Mouse (Mus musculus): ENCODE data around the gene Nosip. TPM values are rescaled to one million over a fixed set of nuclear protein-coding genes. Genes with fewer than 3 reads are reported as not detected.

Nosip gene
- polyA plus RNA-seq, 1 experiment from 2014 or later = 65.9 TPM

DNA sequence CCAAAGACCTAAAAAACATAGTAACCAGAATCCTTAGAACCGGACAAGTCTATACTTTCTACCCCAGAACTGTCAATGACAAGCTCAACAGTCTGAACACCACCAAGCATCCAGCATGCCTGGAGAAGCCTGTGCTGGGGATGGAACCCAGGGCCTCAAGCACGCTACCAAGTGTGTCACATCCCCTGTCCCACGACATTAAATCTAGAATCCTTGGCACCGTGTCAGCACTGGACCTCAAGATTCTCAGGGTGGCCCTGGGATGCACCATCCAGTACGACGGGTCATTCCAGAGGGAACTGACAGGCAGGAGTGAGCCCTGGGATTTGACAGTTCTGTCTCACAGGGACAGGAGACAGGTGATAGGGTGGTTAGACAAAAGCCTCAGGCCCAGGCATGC, 32.2 kb upstream of the Nosip start:
- no peak overlapping the region for H3K27ac ChIP-seq (replicated peaks; ENCODE audit: low read depth, low read length)
- H3K4me1 ChIP-seq (ENCODE audit: control insufficient read depth, insufficient read depth, low read length) = peaks cover 6% of the 10 kb centered on the region; the same call in 1 of the 2 replicates
- no peak overlapping the region for H3K4me3 ChIP-seq (replicated peaks; ENCODE audit: low read depth, low read length)
- 94% methylated on average over 6 of the region's 6 CpGs for WGBS
- H3K4me2 ChIP-seq (ENCODE audit: low read length) = no peak overlapping the region
- no peak for DNase-seq
- no peak overlapping the region for H3K9ac ChIP-seq (replicated peaks; ENCODE audit: low read length)
- H3K27me3 ChIP-seq (ENCODE audit: control insufficient read depth, insufficient read depth, low read length) = no peaks in the 10 kb centered on the region
- H3K9me3 ChIP-seq (ENCODE audit: control insufficient read depth, low read length) = no peaks in the 10 kb centered on the region
- ATAC-seq (ENCODE audit: low FRiP score, low TSS enrichment) = no peak
- H3K36me3 ChIP-seq (ENCODE audit: control insufficient read depth, insufficient read depth, low read length) = peaks cover 85% of the 10 kb centered on the region

DNA sequence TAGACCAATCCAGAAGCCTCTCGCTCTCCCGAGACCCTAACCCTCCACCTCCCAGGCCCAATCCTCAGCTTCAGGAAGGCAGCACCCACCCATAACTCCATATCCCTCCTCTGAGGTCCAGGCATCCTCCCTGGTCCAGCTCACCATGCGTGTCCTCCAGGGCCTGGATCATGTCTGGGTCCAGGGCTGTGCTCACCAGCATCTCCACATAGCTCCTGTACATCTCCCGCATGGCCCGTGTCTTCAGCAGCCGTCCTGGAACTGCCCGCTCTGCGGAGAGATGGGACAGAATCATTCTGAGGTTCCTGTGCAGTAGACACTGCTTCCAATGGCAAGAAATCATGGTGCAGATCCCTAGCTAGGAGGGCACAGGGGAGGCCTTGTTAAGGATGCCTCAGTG, 31.4 kb upstream of the Nosip start:
- Histone ChIP-seq H3K9ac (replicated peaks; ENCODE audit: low read length) (no peak overlapping the region), H3K4me2 (ENCODE audit: low read length) (no peak overlapping the region), H3K4me3 (replicated peaks; ENCODE audit: low read depth, low read length) (no peak overlapping the region), H3K36me3 (ENCODE audit: control insufficient read depth, insufficient read depth, low read length) (peaks cover 93% of the 10 kb centered on the region), H3K9me3 (ENCODE audit: control insufficient read depth, low read length) (no peaks in the 10 kb centered on the region), H3K27ac (replicated peaks; ENCODE audit: low read depth, low read length) (no peak overlapping the region), H3K4me1 (ENCODE audit: control insufficient read depth, insufficient read depth, low read length) (peaks cover 6% of the 10 kb centered on the region; the same call in 1 of the 2 replicates), H3K27me3 (ENCODE audit: control insufficient read depth, insufficient read depth, low read length) (no peaks in the 10 kb centered on the region)
- DNase-seq = no peak
- no peak for ATAC-seq (ENCODE audit: low FRiP score, low TSS enrichment)
- 97% methylated on average over 8 of the region's 8 CpGs for WGBS

DNA sequence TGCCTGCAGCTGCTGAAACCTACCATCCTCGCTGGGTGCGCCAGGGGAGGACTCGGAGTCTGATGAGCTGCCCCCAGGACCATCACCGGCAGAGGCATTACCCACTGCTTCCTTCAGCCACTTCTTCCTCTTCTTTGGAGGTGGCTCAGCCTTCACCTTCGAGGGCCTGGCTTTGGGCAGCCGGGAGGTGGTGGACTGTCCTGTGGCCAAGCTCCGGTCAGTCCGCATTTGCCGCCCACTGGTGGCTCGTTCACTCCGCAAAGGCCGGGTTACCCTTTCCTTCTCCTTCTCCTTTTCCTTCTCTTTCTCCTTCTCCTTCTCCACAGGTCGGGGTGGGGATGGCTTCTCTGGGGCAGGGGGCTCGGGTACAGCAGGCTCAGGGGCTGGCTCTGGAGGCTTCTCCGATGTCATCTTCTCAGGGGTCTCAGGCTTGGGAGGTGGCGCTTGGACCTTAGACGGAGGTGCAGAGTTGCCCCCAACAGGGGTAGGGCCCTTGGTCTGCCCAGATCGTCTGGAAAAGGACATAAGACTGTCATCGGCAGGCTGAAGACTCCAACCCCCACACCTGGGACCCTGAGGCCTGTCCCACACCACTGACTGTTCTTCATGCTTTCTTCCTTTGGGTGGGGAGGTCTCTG, 28.4 kb upstream of the Nosip start:
- ATAC-seq (ENCODE audit: low FRiP score, low TSS enrichment) (no peak), DNase-seq (no peak)
- H3K27me3 ChIP-seq (ENCODE audit: control insufficient read depth, insufficient read depth, low read length) = no peaks in the 10 kb centered on the region
- H3K9me3 ChIP-seq (ENCODE audit: control insufficient read depth, low read length) = no peaks in the 10 kb centered on the region
- no peak overlapping the region for H3K4me2 ChIP-seq (ENCODE audit: low read length)
- no peak overlapping the region for H3K9ac ChIP-seq (replicated peaks; ENCODE audit: low read length)
- WGBS = 94% methylated on average over 19 of the region's 19 CpGs
- peaks cover 97% of the 10 kb centered on the region for H3K36me3 ChIP-seq (ENCODE audit: control insufficient read depth, insufficient read depth, low read length)
- no peak overlapping the region for H3K27ac ChIP-seq (replicated peaks; ENCODE audit: low read depth, low read length)
- H3K4me1 ChIP-seq (ENCODE audit: control insufficient read depth, insufficient read depth, low read length) = no peaks in the 10 kb centered on the region
- H3K4me3 ChIP-seq (replicated peaks; ENCODE audit: low read depth, low read length) = no peak overlapping the region

DNA sequence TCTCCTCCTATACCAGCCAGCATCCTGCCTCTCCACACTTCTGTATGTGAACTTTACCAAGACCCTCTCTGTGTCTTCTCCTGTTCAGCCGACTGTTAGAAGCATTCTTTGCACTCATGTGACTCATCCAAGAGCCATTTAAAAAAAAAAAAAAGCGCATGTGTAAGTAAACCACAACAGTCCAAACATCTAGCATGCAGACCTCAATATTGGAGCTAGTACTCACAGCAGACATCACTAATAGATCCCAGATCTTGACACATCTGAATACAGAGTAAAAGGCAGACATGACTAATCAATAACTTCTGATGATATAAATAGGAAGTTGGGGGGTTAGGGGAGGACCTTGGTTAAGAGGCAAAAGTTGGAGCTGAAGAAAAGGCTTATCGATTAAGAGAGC, 26.6 kb upstream of the Nosip start:
- ATAC-seq (ENCODE audit: low FRiP score, low TSS enrichment) (no peak), DNase-seq (no peak)
- Histone ChIP-seq H3K9me3 (ENCODE audit: control insufficient read depth, low read length) (no peaks in the 10 kb centered on the region), H3K4me1 (ENCODE audit: control insufficient read depth, insufficient read depth, low read length) (no peaks in the 10 kb centered on the region), H3K36me3 (ENCODE audit: control insufficient read depth, insufficient read depth, low read length) (peaks cover 97% of the 10 kb centered on the region), H3K27ac (replicated peaks; ENCODE audit: low read depth, low read length) (no peak overlapping the region), H3K9ac (replicated peaks; ENCODE audit: low read length) (no peak overlapping the region), H3K27me3 (ENCODE audit: control insufficient read depth, insufficient read depth, low read length) (no peaks in the 10 kb centered on the region), H3K4me3 (replicated peaks; ENCODE audit: low read depth, low read length) (no peak overlapping the region), H3K4me2 (ENCODE audit: low read length) (no peak overlapping the region)
- 95% methylated on average over 3 of the region's 3 CpGs for WGBS

DNA sequence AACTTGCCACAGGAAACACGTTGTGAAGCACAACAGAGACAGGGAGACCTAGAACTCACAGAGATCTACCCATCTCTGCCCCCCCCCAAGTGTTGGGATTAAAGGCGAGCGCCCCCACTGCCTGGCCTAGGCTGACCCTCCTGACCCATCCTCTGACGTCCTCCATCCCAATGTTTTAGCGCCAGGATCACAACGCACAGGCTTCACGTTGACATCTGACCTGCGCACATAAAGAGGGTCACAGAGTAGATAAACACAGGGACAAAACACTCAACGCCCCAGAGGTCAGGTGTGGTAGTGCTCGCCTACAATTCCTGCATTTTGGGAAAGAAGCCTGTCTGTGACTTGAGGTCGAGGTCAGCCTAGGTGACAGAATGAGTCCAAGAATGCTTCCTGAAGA, 25.5 kb upstream of the Nosip start:
- whole genome bisulfite sequencing = 93% methylated on average over 11 of the region's 11 CpGs
- Histone ChIP-seq H3K9ac (replicated peaks; ENCODE audit: low read length) (no peak overlapping the region), H3K27me3 (ENCODE audit: control insufficient read depth, insufficient read depth, low read length) (no peaks in the 10 kb centered on the region), H3K9me3 (ENCODE audit: control insufficient read depth, low read length) (no peaks in the 10 kb centered on the region), H3K4me3 (replicated peaks; ENCODE audit: low read depth, low read length) (no peak overlapping the region), H3K4me2 (ENCODE audit: low read length) (no peak overlapping the region), H3K4me1 (ENCODE audit: control insufficient read depth, insufficient read depth, low read length) (no peaks in the 10 kb centered on the region), H3K27ac (replicated peaks; ENCODE audit: low read depth, low read length) (no peak overlapping the region), H3K36me3 (ENCODE audit: control insufficient read depth, insufficient read depth, low read length) (peaks cover 97% of the 10 kb centered on the region)
- no peak for DNase-seq
- ATAC-seq (ENCODE audit: low FRiP score, low TSS enrichment) = no peak

DNA sequence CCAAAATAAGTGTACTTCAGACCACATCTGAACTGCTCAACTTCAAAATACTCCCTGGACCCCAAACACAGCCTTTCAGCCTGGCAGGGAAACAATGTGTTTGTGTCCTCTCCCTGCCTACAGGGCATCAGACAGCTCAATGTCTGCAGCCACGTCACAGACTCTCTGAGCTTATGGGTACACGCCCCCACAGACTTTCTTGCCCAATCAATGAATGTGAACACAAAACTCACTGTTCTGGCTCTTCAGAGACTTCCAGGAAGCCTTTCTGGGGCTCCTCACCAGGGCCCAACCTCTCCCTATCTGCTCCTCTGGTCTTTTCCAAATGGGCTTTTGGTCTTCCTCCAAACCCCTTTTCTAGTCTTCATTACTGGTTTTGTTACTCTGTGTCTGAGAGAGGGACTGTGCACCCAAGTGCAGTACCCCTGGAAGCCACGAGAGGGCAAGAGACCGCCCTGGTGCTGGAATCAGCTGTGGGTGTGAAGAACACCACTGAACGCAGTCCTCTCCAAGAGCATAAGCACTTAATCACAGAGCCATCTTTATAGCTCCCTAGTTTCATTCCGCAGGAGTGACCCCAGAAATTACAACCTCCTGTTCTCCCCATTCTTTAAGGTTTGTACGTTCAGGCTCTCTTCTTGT, 24.4 kb upstream of the Nosip start:
- no peaks in the 10 kb centered on the region for H3K9me3 ChIP-seq (ENCODE audit: control insufficient read depth, low read length)
- no peak overlapping the region for H3K4me3 ChIP-seq (replicated peaks; ENCODE audit: low read depth, low read length)
- no peaks in the 10 kb centered on the region for H3K4me1 ChIP-seq (ENCODE audit: control insufficient read depth, insufficient read depth, low read length)
- DNase-seq = peak; percentile 60
- no peak overlapping the region for H3K9ac ChIP-seq (replicated peaks; ENCODE audit: low read length)
- peaks cover 97% of the 10 kb centered on the region for H3K36me3 ChIP-seq (ENCODE audit: control insufficient read depth, insufficient read depth, low read length)
- H3K4me2 ChIP-seq (ENCODE audit: low read length) = no peak overlapping the region
- WGBS = 77% methylated on average over 7 of the region's 7 CpGs
- no peaks in the 10 kb centered on the region for H3K27me3 ChIP-seq (ENCODE audit: control insufficient read depth, insufficient read depth, low read length)
- no peak overlapping the region for H3K27ac ChIP-seq (replicated peaks; ENCODE audit: low read depth, low read length)
- no peak for ATAC-seq (ENCODE audit: low FRiP score, low TSS enrichment)

DNA sequence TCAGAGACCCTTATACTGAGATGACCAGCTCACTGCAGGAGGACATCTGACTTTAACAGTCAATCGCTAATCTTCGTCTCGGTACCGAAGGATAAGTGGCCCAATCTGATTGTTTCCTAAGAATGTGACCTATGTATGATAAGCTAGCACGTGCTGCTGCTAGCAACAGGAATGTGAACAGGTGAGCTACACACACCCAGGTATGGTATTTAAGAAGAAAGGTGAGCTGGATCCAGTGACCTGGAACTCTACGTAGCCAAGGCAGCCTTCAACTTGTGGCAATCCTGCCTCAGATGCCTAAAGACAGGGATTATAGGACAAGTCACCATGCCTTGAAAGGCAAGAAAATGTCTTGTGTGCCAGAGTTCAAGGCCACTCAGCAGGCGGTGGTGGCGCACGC, 23.8 kb upstream of the Nosip start:
- H3K27ac ChIP-seq (replicated peaks; ENCODE audit: low read depth, low read length) = no peak overlapping the region
- no peaks in the 10 kb centered on the region for H3K4me1 ChIP-seq (ENCODE audit: control insufficient read depth, insufficient read depth, low read length)
- H3K9me3 ChIP-seq (ENCODE audit: control insufficient read depth, low read length) = no peaks in the 10 kb centered on the region
- no peak overlapping the region for H3K4me3 ChIP-seq (replicated peaks; ENCODE audit: low read depth, low read length)
- no peak overlapping the region for H3K9ac ChIP-seq (replicated peaks; ENCODE audit: low read length)
- ATAC-seq (ENCODE audit: low FRiP score, low TSS enrichment) (no peak), DNase-seq (no peak)
- 97% methylated on average over 9 of the region's 9 CpGs for WGBS
- H3K4me2 ChIP-seq (ENCODE audit: low read length) = no peak overlapping the region
- no peaks in the 10 kb centered on the region for H3K27me3 ChIP-seq (ENCODE audit: control insufficient read depth, insufficient read depth, low read length)
- H3K36me3 ChIP-seq (ENCODE audit: control insufficient read depth, insufficient read depth, low read length) = peaks cover 97% of the 10 kb centered on the region

DNA sequence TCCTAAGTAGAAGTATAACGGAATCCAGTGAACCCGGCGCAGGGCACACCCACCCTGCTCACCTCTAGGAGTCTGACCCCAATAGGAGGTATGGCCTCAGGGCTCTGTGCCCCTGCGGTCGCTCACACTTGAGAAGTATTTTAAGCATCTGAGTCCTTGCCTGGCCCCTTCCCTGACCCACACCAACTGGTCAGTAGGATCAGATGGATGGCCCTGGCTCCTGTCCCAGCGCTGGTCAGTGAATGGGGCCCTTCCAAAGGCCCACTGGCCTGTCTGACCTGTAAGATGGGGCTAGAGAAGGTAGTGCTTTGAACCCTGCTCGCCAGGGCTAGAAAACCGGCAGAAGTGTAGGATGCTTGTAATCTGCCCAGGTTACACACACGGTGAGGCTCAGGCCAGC, 21.4 kb upstream of the Nosip start:
- no peaks in the 10 kb centered on the region for H3K9me3 ChIP-seq (ENCODE audit: control insufficient read depth, low read length)

DNA sequence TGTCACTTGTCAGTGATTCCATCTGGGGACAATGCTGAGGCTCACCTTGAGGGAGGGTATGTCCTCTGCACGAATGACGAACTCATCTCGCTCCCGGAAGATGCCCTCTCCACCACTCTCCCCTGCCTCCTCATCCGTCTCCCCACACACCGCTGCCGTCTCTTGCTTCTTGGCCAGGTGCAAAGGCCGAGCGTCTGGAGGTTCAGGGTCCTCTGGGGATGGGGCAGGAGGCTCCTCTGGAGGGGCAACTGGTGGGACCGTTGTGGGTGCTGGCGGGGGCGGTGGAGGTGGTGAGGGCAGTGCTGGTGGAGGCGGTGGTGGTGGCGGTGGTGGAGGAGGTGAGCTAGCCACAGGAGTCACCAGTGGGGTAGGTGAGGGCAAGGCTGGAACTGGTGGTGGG, 18.9 kb upstream of the Nosip start:
- H3K27me3 ChIP-seq (ENCODE audit: control insufficient read depth, insufficient read depth, low read length) = no peaks in the 10 kb centered on the region
- ATAC-seq (ENCODE audit: low FRiP score, low TSS enrichment) = no peak
- H3K4me1 ChIP-seq (ENCODE audit: control insufficient read depth, insufficient read depth, low read length) = no peaks in the 10 kb centered on the region
- H3K9ac ChIP-seq (replicated peaks; ENCODE audit: low read length) = no peak overlapping the region
- no peak overlapping the region for H3K27ac ChIP-seq (replicated peaks; ENCODE audit: low read depth, low read length)
- H3K36me3 ChIP-seq (ENCODE audit: control insufficient read depth, insufficient read depth, low read length) = peaks cover 98% of the 10 kb centered on the region
- H3K4me3 ChIP-seq (replicated peaks; ENCODE audit: low read depth, low read length) = no peak overlapping the region
- H3K9me3 ChIP-seq (ENCODE audit: control insufficient read depth, low read length) = no peaks in the 10 kb centered on the region
- WGBS = 97% methylated on average over 14 of the region's 14 CpGs
- no peak for DNase-seq
- H3K4me2 ChIP-seq (ENCODE audit: low read length) = no peak overlapping the region

More for the DNA sequence above, 21.4 kb upstream of the Nosip start:
- Histone ChIP-seq H3K9ac (replicated peaks; ENCODE audit: low read length) (no peak overlapping the region), H3K4me1 (ENCODE audit: control insufficient read depth, insufficient read depth, low read length) (no peaks in the 10 kb centered on the region), H3K36me3 (ENCODE audit: control insufficient read depth, insufficient read depth, low read length) (peaks cover 97% of the 10 kb centered on the region), H3K4me3 (replicated peaks; ENCODE audit: low read depth, low read length) (no peak overlapping the region), H3K4me2 (ENCODE audit: low read length) (no peak overlapping the region), H3K27ac (replicated peaks; ENCODE audit: low read depth, low read length) (no peak overlapping the region), H3K27me3 (ENCODE audit: control insufficient read depth, insufficient read depth, low read length) (no peaks in the 10 kb centered on the region)
- DNase-seq = no peak
- ATAC-seq (ENCODE audit: low FRiP score, low TSS enrichment) = no peak
- WGBS = 93% methylated on average over 9 of the region's 9 CpGs
